Mouse (Mus musculus) cerebellum, adult 2 months (tissue): ENCODE data around the gene Pih1d1. TPM values are rescaled to one million over a fixed set of nuclear protein-coding genes. Genes with fewer than 3 reads are reported as not detected.

Experiments used
- DNase-seq, 2 experiments: peaks; one replicate each; pipeline ENCODE4 v3.0.0; 2021
- H3K27ac ChIP-seq: fragments of 200-500 bp; 2 replicates; pipeline ENCODE4 v1.5.1; 2012; ENCODE audit warnings: low read length, control low read depth, inconsistent platforms; ENCODE audit not compliant: insufficient read depth
- H3K27me3 ChIP-seq: fragments of 200-500 bp; 2 replicates; pipeline ENCODE4 v1.6.1; 2012; ENCODE audit warnings: inconsistent platforms, mild to moderate bottlenecking, low read length, moderate library complexity; ENCODE audit not compliant: control insufficient read depth, insufficient read depth
- H3K4me1 ChIP-seq: fragments of 200-500 bp; 2 replicates; pipeline ENCODE4 v1.6.1; 2011; ENCODE audit warnings: low read length; ENCODE audit not compliant: control insufficient read depth, insufficient read depth
- H3K4me3 ChIP-seq: fragments of 200-500 bp; replicated peaks from 2 replicates; pipeline ENCODE3; 2011; ENCODE audit warnings: mild to moderate bottlenecking, low read depth, low read length, control low read depth; ENCODE audit not compliant: insufficient read depth
- CTCF ChIP-seq: fragments of 200-500 bp; IDR thresholded peaks from 2 replicates; pipeline ENCODE4 v1.5.1; 2011; ENCODE audit warnings: low read depth, mild to moderate bottlenecking, control low read depth, low read length, moderate library complexity, borderline replicate concordance; ENCODE audit not compliant: insufficient read depth
- POLR2A ChIP-seq: fragments of 200-500 bp; IDR thresholded peaks from 2 replicates; pipeline ENCODE4 v1.6.1; 2011; ENCODE audit warnings: low read length, control low read depth, borderline replicate concordance; ENCODE audit not compliant: insufficient read depth
- WGBS: fragments of 180-500 bp; shearing (Covaris S2); methylation state at CpG from one replicate; pipeline ENCODE4 v1.1.7; 2018; 5-methylcytosine and 5-hydroxymethylcytosine counted together
- polyA plus RNA-seq: library from polyadenylated mRNA; depleted of rRNA; stranded (reverse); fragments of >200 nt; gene quantifications from 2 replicates; pipeline ENCODE4 v1.2.3, GENCODE M21; 2012

Gene Pih1d1
- polyA plus RNA-seq, 1 experiment = 53.1 TPM

GRCm38 (mm10) chr7:45113476-45113875 lies 40.6 kb upstream of the Pih1d1 start:
- no peaks in the 10 kb centered on the region for H3K27me3 ChIP-seq
- DNase-seq = no peak
- no peak overlapping the region for H3K27ac ChIP-seq
- H3K4me3 ChIP-seq = no peak overlapping the region
- TF ChIP-seq CTCF (no peak), POLR2A (no peak)
- no peaks in the 10 kb centered on the region for H3K4me1 ChIP-seq
- WGBS = 83% methylated on average over 2 of the region's 2 CpGs

GRCm38 (mm10) chr7:45117566-45117965 lies 36.5 kb upstream of the Pih1d1 start:
- 72% methylated on average over 8 of the region's 8 CpGs for WGBS

GRCm38 (mm10) chr7:45118336-45118735 lies 35.8 kb upstream of the Pih1d1 start:
- H3K27ac ChIP-seq = no peak overlapping the region
- H3K4me1 ChIP-seq = peaks cover 5% of the 10 kb centered on the region; the same call in 1 of the 2 replicates
- 90% methylated on average over 6 of the region's 6 CpGs for WGBS
- no peaks in the 10 kb centered on the region for H3K27me3 ChIP-seq
- H3K4me3 ChIP-seq = no peak overlapping the region
- TF ChIP-seq CTCF (no peak), POLR2A (no peak)
- DNase-seq = no peak

More at GRCm38 (mm10) chr7:45117566-45117965, 36.5 kb upstream of the Pih1d1 start:
- Histone ChIP-seq H3K27me3 (no peaks in the 10 kb centered on the region), H3K27ac (no peak overlapping the region), H3K4me3 (no peak overlapping the region), H3K4me1 (peaks cover 2% of the 10 kb centered on the region; the same call in 1 of the 2 replicates)
- no peak for DNase-seq
- TF ChIP-seq CTCF (no peak), POLR2A (no peak)

GRCm38 (mm10) chr7:45119780-45120709 lies 34.1 kb upstream of the Pih1d1 start:
- no peak for TF ChIP-seq CTCF
- TF ChIP-seq POLR2A = no peak
- Histone ChIP-seq H3K27me3 (no peaks in the 10 kb centered on the region), H3K4me1 (peaks cover 5% of the 10 kb centered on the region; the same call in 1 of the 2 replicates), H3K4me3 (no peak overlapping the region), H3K27ac (no peak overlapping the region)
- WGBS = 74% methylated on average over 5 of the region's 5 CpGs
- DNase-seq = no peak

GRCm38 (mm10) chr7:45121404-45121803 lies 32.7 kb upstream of the Pih1d1 start:
- DNase-seq = no peak
- Histone ChIP-seq H3K4me3 (no peak overlapping the region), H3K4me1 (peaks cover 5% of the 10 kb centered on the region; the same call in 1 of the 2 replicates), H3K27ac (no peak overlapping the region), H3K27me3 (no peaks in the 10 kb centered on the region)
- TF ChIP-seq POLR2A = no peak
- no peak for TF ChIP-seq CTCF
- 51% methylated on average over 8 of the region's 8 CpGs for WGBS

GRCm38 (mm10) chr7:45121966-45122365 lies 32.1 kb upstream of the Pih1d1 start:
- no peak for DNase-seq
- TF ChIP-seq POLR2A = no peak
- TF ChIP-seq CTCF = no peak
- no peak overlapping the region for H3K27ac ChIP-seq
- H3K4me3 ChIP-seq = no peak overlapping the region
- no peaks in the 10 kb centered on the region for H3K27me3 ChIP-seq
- H3K4me1 ChIP-seq = peaks cover 5% of the 10 kb centered on the region; the same call in 1 of the 2 replicates

GRCm38 (mm10) chr7:45122561-45123185 lies 31.4 kb upstream of the Pih1d1 start:
- Histone ChIP-seq H3K27ac (no peak overlapping the region), H3K4me3 (peak overlapping the region; percentile 81)

GRCm38 (mm10) chr7:45123186-45123570 lies 30.9 kb upstream of the Pih1d1 start:
- H3K4me3 ChIP-seq = peak overlapping the region; percentile 81
- DNase-seq = no peak
- 9% methylated on average over 12 of the region's 12 CpGs for WGBS
- TF ChIP-seq POLR2A = no peak
- TF ChIP-seq CTCF = no peak
- no peak overlapping the region for H3K27ac ChIP-seq
- H3K4me1 ChIP-seq = peaks cover 7% of the 10 kb centered on the region; the same call in 1 of the 2 replicates
- H3K27me3 ChIP-seq = no peaks in the 10 kb centered on the region

More at GRCm38 (mm10) chr7:45122561-45123185, 31.4 kb upstream of the Pih1d1 start:
- 75% methylated on average over 15 of the region's 15 CpGs for WGBS
- Histone ChIP-seq H3K27me3 (no peaks in the 10 kb centered on the region), H3K4me1 (peaks cover 7% of the 10 kb centered on the region; the same call in 1 of the 2 replicates)
- DNase-seq = no peak
- TF ChIP-seq POLR2A (no peak), CTCF (no peak)
